Mouse (Mus musculus) cerebellum, adult 11-12 months (tissue): ENCODE results near the gene Unc93a.
"Not testable (repeated sequence)": the region's sequence is repeated elsewhere in the genome, so short reads cannot be mapped to it uniquely, and the experiment has no call there.

ENCODE experiments used
- DNase-seq: peaks from one replicate; pipeline ENCODE4 v3.0.0; 2022

The Unc93a gene

DNA sequence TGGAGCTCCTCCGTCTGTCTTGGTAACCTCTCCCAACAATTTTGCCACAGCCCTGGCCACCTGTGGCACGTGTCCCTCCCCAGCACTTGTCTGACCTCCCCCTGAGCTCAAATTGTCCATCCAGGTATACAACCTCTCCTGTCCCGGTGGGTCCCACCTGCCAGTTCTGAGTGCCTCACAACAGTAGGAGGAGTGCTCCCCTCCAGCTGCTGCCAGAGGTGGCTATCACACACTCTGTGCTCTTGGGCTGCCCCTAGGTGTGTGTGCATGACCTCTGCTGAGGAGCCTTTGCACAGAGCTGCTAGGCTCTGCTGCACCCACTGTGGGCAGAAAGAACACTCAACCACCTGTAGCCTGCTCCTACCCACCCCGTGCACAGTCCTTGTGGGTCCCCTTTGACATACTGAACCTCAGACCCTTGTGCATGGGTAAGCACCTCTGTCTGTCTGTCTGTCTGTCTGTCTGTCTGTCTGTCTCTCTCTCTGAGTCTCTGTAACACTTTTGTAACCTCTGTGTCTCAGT, 63.7 kb downstream of the Unc93a start:
- not testable (repeated sequence) for DNase-seq

DNA sequence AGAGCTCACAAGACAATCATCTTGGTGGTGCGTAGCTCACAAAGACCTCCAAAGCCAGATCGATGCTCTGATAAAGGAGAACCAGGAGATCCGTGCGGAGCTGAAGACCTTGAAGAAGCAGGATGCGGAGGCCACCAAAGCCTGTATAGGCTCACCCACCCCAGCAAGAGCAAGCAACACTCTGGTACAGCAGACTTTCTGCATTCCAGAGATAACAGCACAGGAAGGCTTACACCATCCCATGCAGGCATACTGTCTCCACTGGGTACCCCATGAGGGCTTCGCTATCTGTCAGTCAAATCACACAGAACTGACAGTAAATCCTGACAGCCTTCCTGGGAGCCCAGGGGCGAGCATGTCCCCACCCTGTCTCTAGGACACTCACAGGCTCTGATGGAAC, 68.7 kb downstream of the Unc93a start:
- not testable (repeated sequence) for DNase-seq

DNA sequence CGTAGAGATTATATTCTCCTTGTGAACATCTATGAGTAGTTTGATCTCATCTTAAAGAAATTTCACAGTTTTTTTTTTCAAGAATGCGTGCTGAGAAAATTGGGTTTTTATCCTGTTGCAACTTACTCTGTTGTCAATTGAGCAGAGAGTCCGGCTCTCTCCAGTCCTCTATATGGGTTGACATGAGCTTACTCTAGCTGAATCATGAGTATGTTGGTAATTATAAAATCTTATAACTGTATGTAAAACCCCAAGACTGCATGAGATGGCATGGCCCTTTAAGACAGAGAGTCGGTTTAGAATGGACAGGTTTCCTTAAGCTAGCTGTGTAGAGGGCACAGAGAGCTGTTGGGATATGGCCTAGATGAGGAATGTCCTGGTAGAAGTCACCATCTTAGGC, 70.8 kb downstream of the Unc93a start, which contains the start of gene Tcp10b:
TSS of gene Tcp10b (plus strand) at position 301 of the 400 bp plus-strand sequence.
- DNase-seq = not testable (repeated sequence)
